Comparison of ENCODE assay signal across 8 mouse cellular contexts in the genomic region with DNA sequence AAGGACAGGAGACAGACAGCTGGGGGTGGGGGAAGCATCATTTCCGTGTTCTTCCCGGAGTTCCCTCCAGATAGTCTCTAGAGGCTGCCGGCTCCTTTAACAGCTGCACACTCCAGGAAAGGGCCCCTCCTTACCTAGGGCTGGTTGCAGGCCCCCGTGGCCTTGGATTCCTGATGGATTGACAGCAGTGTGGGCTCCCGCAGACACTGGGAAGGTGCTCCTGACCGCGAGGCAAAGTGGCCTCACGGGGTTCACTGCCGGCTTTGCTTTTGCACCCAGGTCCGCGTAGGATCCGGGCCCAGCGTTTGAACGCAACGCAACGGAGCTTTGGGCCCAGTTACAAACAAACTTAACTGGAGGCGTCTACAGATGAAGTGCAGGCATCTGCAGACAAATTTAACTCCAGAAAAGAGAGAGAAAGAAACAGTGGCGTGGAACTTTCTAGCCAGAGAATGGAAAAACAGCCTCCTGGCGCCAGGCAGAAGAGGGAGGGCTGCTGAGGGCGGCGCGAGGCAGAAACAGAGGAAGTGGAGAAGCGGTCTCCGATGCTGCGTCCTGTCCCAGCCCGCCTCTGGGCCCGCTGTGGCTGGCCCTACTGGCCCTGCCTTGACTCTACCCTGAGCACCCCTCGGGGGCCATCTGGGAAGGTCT. TPM values are rescaled to one million over a fixed set of nuclear protein-coding genes. Genes with fewer than 3 reads are reported as not detected.
DNase-seq lines count a peak whose midpoint lies in the region; ATAC-seq lines count a peak whose summit lies in the region.

A gene (minus strand): TSS at position 524 of the 651 bp plus-strand sequence.

- H3K4me3 ChIP-seq in forebrain, embryonic 13.5 days, result peak within 1 kb of the TSS; percentile 17

- peak within 1 kb of the TSS; percentile 54 for H3K4me2 ChIP-seq in forebrain, embryonic 13.5 days

- peak within 1 kb of the TSS; percentile 54 for H3K9ac ChIP-seq in forebrain, embryonic 13.5 days

- 12% methylated on average over 28 of the region's 28 CpGs for WGBS in forebrain, embryonic 13.5 days

- H3K36me3 ChIP-seq in forebrain, embryonic 13.5 days (ENCODE audit: poor library complexity, severe bottlenecking), result peaks cover 7% of the 10 kb centered on the region; the same call in 1 of the 2 replicates

- H3K4me1 ChIP-seq in forebrain, embryonic 13.5 days, result peaks cover 19% of the 10 kb centered on the region

- intact Hi-C loops in heart, postnatal 25 days (cut with DNase I), result no loop called here

- H3K27me3 ChIP-seq in forebrain, embryonic 13.5 days, result no peaks in the 10 kb centered on the region

- peak; percentile 53; the same call in 1 of the 2 replicates for ATAC-seq in forebrain, embryonic 13.5 days

- no peaks in the 10 kb centered on the region for H3K9me3 ChIP-seq in forebrain, embryonic 13.5 days (replicated peaks)

- H3K27ac ChIP-seq in forebrain, embryonic 13.5 days, result no peak within 1 kb of the TSS

- DNase-seq in CD4-positive helper T cell, adult 2 months (ENCODE audit: low read depth, low spot score), result peak; percentile 64
- peak; percentile 50 for DNase-seq in T-cell, adult 2 months (ENCODE audit: low spot score)
- peak; percentile 52 for DNase-seq in heart, postnatal 25 days (ENCODE audit: low spot score)
- peak; percentile 44 to 55 for DNase-seq in layer of hippocampus, postnatal 10 days (ENCODE audit: low spot score in 2 of 2)
- peak; percentile 41 for DNase-seq in lung, postnatal 25 days (ENCODE audit: low spot score)
- DNase-seq in right cerebral cortex, adult 18-20 months, result peak; percentile 72
- peak; percentile 45 to 69 for DNase-seq in urinary bladder, postnatal 36 days (ENCODE audit: low spot score in 2 of 2)

RNA-seq across cellular contexts. Expression of the gene that starts here (rescaled TPM):
- 1.0 and 1.4 TPM in 2 replicates for polyA plus RNA-seq in forebrain, embryonic 13.5 days (2015; fragmentation: Nextera tagmentation; extraction: Ambion mirVana)
- 1 to 10 TPM; 3.4 to 3.9 TPM for total RNA-seq in heart, postnatal 25 days (2021)
- total RNA-seq in layer of hippocampus, postnatal 10 days (2021), result 1 to 10 TPM; 3.1 to 3.9 TPM
